7 mouse cellular contexts compared by ENCODE assay signal in genomic region chr6:87041431-87041830, GRCm38 (mm10). TPM values are rescaled to one million over a fixed set of nuclear protein-coding genes. Genes with fewer than 3 reads are reported as not detected.
DNase-seq lines count a peak whose midpoint lies in the region; ATAC-seq and TF ChIP-seq lines count a peak whose summit lies in the region.

No protein-coding gene starts in this region.

- H3K4me3 ChIP-seq in kidney, postnatal 0 days (replicated peaks; ENCODE audit: low read depth, low read length): no peak overlapping the region
- H3K4me3 ChIP-seq in embryonic facial prominence, embryonic 13.5 days: no peak overlapping the region
- no peak overlapping the region for H3K4me3 ChIP-seq in intestine, embryonic 15.5 days (replicated peaks)
- peak overlapping the region; percentile 93 for H3K4me3 ChIP-seq in myocyte

- H3K4me2 ChIP-seq in kidney, postnatal 0 days (ENCODE audit: low read length): 0 out of 2 replicates have a peak overlapping the region, but pooled peaks have one; percentile 77
- peak overlapping the region; percentile 79 for H3K4me2 ChIP-seq in embryonic facial prominence, embryonic 13.5 days
- H3K4me2 ChIP-seq in intestine, embryonic 15.5 days (replicated peaks): peak overlapping the region; percentile 85; the same call in 1 of the 2 replicates
- peak overlapping the region; percentile 97 for H3K4me2 ChIP-seq in myocyte (ENCODE audit: low read depth)

- ATAC-seq in kidney, postnatal 0 days (replicated peaks; ENCODE audit: low FRiP score, low read depth): no peak
- ATAC-seq in embryonic facial prominence, embryonic 13.5 days (ENCODE audit: insufficient number of reproducible peaks, insufficient read depth, low FRiP score, low TSS enrichment, low read depth): no peak
- ATAC-seq in intestine, embryonic 15.5 days: no peak

- H3ac ChIP-seq in myocyte (ENCODE audit: control insufficient read depth, insufficient read length): no peak overlapping the region

- 92% methylated on average over 7 of the region's 7 CpGs for WGBS in kidney, postnatal 0 days
- WGBS in embryonic facial prominence, embryonic 13.5 days: 89% methylated on average over 7 of the region's 7 CpGs
- 89% methylated on average over 7 of the region's 7 CpGs for WGBS in intestine, embryonic 15.5 days

- no peak for TF ChIP-seq POLR2A in myocyte (IDR thresholded peaks at IDR 0.05; ENCODE audit: insufficient read length, low read depth)

- H3K27ac ChIP-seq in kidney, postnatal 0 days: no peak overlapping the region
- H3K27ac ChIP-seq in embryonic facial prominence, embryonic 13.5 days: peak overlapping the region; percentile 100
- peak overlapping the region; percentile 100 for H3K27ac ChIP-seq in intestine, embryonic 15.5 days

- peaks cover 7% of the 10 kb centered on the region; the same call in 1 of the 2 replicates for H3K4me1 ChIP-seq in kidney, postnatal 0 days (replicated peaks; ENCODE audit: insufficient read depth, low read length)
- H3K4me1 ChIP-seq in embryonic facial prominence, embryonic 13.5 days: peaks cover 33% of the 10 kb centered on the region
- peaks cover 12% of the 10 kb centered on the region for H3K4me1 ChIP-seq in intestine, embryonic 15.5 days (replicated peaks)

- H3K9me3 ChIP-seq in kidney, postnatal 0 days (replicated peaks; ENCODE audit: low read length): no peaks in the 10 kb centered on the region
- no peaks in the 10 kb centered on the region for H3K9me3 ChIP-seq in embryonic facial prominence, embryonic 13.5 days
- no peaks in the 10 kb centered on the region for H3K9me3 ChIP-seq in intestine, embryonic 15.5 days

- no peak for DNase-seq in kidney, postnatal 0 days (ENCODE audit: low spot score)
- no peak for DNase-seq in kidney, postnatal 14 days
- DNase-seq in yolk sac, embryonic 10.5 days (ENCODE audit: low spot score): no peak
- DNase-seq in spleen, adult 18-20 months: no peak

- H3K79me2 ChIP-seq in myocyte (ENCODE audit: control insufficient read depth, insufficient read depth): peaks cover 29% of the 10 kb centered on the region

- no peaks in the 10 kb centered on the region for H3K36me3 ChIP-seq in kidney, postnatal 0 days (ENCODE audit: insufficient read depth, low read length)
- 0 out of 2 replicates have a peak, but pooled peaks cover 7% of the 10 kb centered on the region for H3K36me3 ChIP-seq in embryonic facial prominence, embryonic 13.5 days
- H3K36me3 ChIP-seq in intestine, embryonic 15.5 days: no peaks in the 10 kb centered on the region
- H3K36me3 ChIP-seq in myocyte (ENCODE audit: control insufficient read depth, insufficient read depth): no peaks in the 10 kb centered on the region

- no peak for TF ChIP-seq CTCF in kidney, postnatal 0 days (IDR thresholded peaks at IDR 0.05; ENCODE audit: low read depth)

- H3K9ac ChIP-seq in kidney, postnatal 0 days (ENCODE audit: low read depth, low read length): no peak overlapping the region
- H3K9ac ChIP-seq in embryonic facial prominence, embryonic 13.5 days: no peak overlapping the region; the same call in 1 of the 2 replicates
- no peak overlapping the region for H3K9ac ChIP-seq in intestine, embryonic 15.5 days

- H3K27me3 ChIP-seq in kidney, postnatal 0 days (ENCODE audit: insufficient read depth, low read length): no peaks in the 10 kb centered on the region
- no peaks in the 10 kb centered on the region for H3K27me3 ChIP-seq in embryonic facial prominence, embryonic 13.5 days
- H3K27me3 ChIP-seq in intestine, embryonic 15.5 days (replicated peaks): no peaks in the 10 kb centered on the region
- no peaks in the 10 kb centered on the region for H3K27me3 ChIP-seq in myocyte (ENCODE audit: control insufficient read depth, insufficient read depth, insufficient read length)

TF ChIP-seq in myocyte, 11 proteins besides CTCF, POLR2A, EP300 and RAD21:
- TF ChIP-seq TCF3 (IDR thresholded peaks at IDR 0.05; ENCODE audit: insufficient read length, low read depth) (no peak), MAX (IDR thresholded peaks at IDR 0.05; ENCODE audit: low read depth) (no peak)

RNA-seq across cellular contexts. Expression of gene Gfpt1, which starts 1.2 kb away (rescaled TPM):
- polyA plus RNA-seq in kidney, postnatal 0 days (2015; fragmentation: Nextera tagmentation; extraction: Ambion mirVana): 13.1 and 13.3 TPM in 2 replicates
- polyA plus RNA-seq in embryonic facial prominence, embryonic 13.5 days (2015; fragmentation: Nextera tagmentation; extraction: Ambion mirVana): 22.0 and 22.2 TPM in 2 replicates
- polyA plus RNA-seq in intestine, embryonic 15.5 days (2015; fragmentation: Nextera tagmentation; extraction: Ambion mirVana): 22.5 and 23.4 TPM in 2 replicates
- polyA plus RNA-seq in myocyte (2012; fragmentation: generic; extraction: Trizol): 13.4 TPM

RNA-seq across cellular contexts. Expression of gene Nfu1, which starts 32.4 kb away (rescaled TPM):
- 115 and 119 TPM in 2 replicates for polyA plus RNA-seq in kidney, postnatal 0 days (2015; fragmentation: Nextera tagmentation; extraction: Ambion mirVana)
- polyA plus RNA-seq in embryonic facial prominence, embryonic 13.5 days (2015; fragmentation: Nextera tagmentation; extraction: Ambion mirVana): 95.2 and 105 TPM in 2 replicates
- polyA plus RNA-seq in intestine, embryonic 15.5 days (2015; fragmentation: Nextera tagmentation; extraction: Ambion mirVana): 107 and 109 TPM in 2 replicates
- 240 TPM for polyA plus RNA-seq in myocyte (2012; fragmentation: generic; extraction: Trizol)
